Mouse (Mus musculus) cortical plate, adult 2 months (tissue): ENCODE measurements around the gene Cdkn1c.

Experiments
- CTCF ChIP-seq: fragments of 200-500 bp; IDR thresholded peaks from 2 replicates; pipeline ENCODE4 v1.5.1; 2011; ENCODE audit warnings: mild to moderate bottlenecking, control low read depth, low read length; ENCODE audit not compliant: insufficient read depth; ENCODE audit errors: extremely low read depth
- POLR2A ChIP-seq: fragments of 200-500 bp; IDR thresholded peaks from 2 replicates; pipeline ENCODE4 v1.6.1; 2011; ENCODE audit warnings: mild to moderate bottlenecking, low read length, control low read depth; ENCODE audit not compliant: insufficient read depth; ENCODE audit errors: extremely low read depth

- no peak for TF ChIP-seq CTCF
- no peak for TF ChIP-seq POLR2A
These were observed 524 bp downstream of the Cdkn1c start for GRCm38 (mm10) chr7:143460217-143460834.
